Mouse (Mus musculus) macrophage (primary cell): ENCODE measurements around the gene Thbs2. TPM values are rescaled to one million over a fixed set of nuclear protein-coding genes. Genes with fewer than 3 reads are reported as not detected.

Experiments
- H3K27ac ChIP-seq: fragments of 350-480 bp; formaldehyde crosslinking; 2 replicates; pipeline ENCODE4 v1.9.0; 2021
- H3K36me3 ChIP-seq: fragments of 350-480 bp; formaldehyde crosslinking; 2 replicates; pipeline ENCODE4 v1.9.0; 2021; ENCODE audit errors: inconsistent target
- H3K4me3 ChIP-seq: fragments of 350-480 bp; formaldehyde crosslinking; 2 replicates; pipeline ENCODE4 v1.9.0; 2021; ENCODE audit errors: inconsistent target
- H3K79me2 ChIP-seq: fragments of 350-480 bp; formaldehyde crosslinking; 2 replicates; pipeline ENCODE4 v1.9.0; 2021; ENCODE audit errors: inconsistent target
- WGBS: methylation state at CpG from one replicate; pipeline ENCODE4 v1.1.7; 2026; ENCODE audit warnings: inconsistent platforms; ENCODE audit not compliant: missing documents; 5-methylcytosine and 5-hydroxymethylcytosine counted together
- polyA plus RNA-seq: library from polyadenylated mRNA; stranded (reverse); fragments of 250-400 nt; gene quantifications from 3 replicates; pipeline ENCODE4 v1.2.4, GENCODE M21; 2018; ENCODE audit warnings: inconsistent platforms

Gene Thbs2
- polyA plus RNA-seq, 1 experiment from 2014 or later, result not detected

DNA sequence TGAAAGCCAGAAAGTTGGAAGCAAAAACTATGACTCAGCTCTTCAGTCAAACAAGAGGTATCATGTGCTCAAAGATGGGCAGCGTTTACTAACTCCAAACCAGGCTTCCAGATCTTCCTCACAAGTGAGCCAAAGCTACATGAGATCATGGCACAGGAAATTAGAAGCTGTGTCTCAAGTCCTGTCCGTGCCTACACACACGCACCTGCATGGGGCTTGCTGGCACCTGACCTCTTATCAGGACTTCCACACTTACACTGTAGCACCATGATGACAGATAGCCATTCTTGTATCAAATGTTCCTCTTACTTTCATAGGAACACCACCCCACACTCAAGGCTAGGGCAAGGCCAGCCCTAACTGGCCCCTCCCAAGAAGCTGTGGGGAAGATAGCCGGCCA lies 12.0 kb upstream of the Thbs2 start:
- Histone ChIP-seq H3K79me2 (no peaks in the 10 kb centered on the region), H3K4me3 (no peak overlapping the region), H3K27ac (no peak overlapping the region), H3K36me3 (no peaks in the 10 kb centered on the region)
- 76% methylated on average over 4 of the region's 4 CpGs for WGBS

DNA sequence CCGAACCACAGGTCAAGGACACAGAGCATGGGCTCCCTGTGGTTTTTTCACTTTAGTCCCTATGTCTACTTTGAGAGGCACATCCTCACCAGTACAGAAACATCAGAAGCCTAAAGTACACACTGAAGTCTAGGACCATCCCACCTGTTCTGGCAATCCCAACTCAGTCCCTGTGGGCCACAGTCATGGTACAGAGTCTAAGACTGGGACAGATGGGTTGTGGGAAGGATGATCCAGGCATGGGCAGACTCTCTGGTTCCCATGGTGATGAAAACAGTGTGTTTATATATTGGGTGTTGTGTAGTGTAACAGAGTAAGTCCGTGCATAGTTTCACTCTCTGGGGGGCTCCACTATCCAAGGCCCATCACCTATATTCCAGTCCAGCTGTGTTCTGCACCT lies 11.4 kb upstream of the Thbs2 start:
- Histone ChIP-seq H3K27ac (no peak overlapping the region), H3K36me3 (no peaks in the 10 kb centered on the region), H3K4me3 (no peak overlapping the region), H3K79me2 (no peaks in the 10 kb centered on the region)
- WGBS, result 70% methylated on average over 2 of the region's 2 CpGs

DNA sequence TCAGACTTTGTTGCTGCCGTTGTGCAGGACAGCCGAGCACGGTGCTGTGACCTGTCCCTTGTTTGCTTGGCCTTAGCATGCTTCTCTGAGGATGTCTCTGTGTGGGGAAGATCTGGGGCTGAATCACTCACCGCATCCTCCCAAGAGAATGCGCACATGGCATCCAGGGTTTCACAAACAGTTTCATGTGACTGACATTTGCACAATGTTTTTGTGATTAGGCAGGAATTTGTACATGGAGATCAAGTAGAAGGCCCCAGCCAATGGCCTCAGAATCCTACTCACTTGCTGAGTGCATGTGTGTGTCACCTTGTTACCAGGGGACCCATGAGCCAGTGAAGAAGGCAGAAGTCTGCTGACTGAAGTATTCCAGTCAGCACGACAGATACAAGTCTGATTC lies 9.7 kb upstream of the Thbs2 start:
- H3K4me3 ChIP-seq, result no peak overlapping the region
- H3K79me2 ChIP-seq, result no peaks in the 10 kb centered on the region
- no peak overlapping the region for H3K27ac ChIP-seq
- WGBS, result 83% methylated on average over 6 of the region's 6 CpGs
- no peaks in the 10 kb centered on the region for H3K36me3 ChIP-seq

DNA sequence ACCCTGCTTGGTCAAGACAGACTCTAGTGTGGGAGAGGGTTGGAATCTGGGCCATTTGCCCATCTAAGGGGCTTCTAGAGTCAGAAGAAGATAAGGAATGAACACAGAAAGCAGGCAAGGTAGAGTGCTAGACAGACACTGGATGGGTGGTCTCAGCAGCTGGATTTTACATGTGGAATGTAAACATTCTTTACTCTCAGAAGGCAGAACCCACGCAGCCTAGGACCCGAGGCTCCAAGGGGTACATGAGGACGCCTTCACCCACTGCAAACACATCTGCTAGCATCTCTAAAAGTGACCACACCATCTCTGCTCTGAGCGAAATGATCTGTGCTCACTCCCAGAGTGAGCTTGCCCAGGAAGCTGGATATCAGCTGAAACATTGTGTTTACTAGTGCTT lies 9.2 kb upstream of the Thbs2 start:
- Histone ChIP-seq H3K36me3 (no peaks in the 10 kb centered on the region), H3K27ac (no peak overlapping the region), H3K4me3 (no peak overlapping the region), H3K79me2 (no peaks in the 10 kb centered on the region)
- 73% methylated on average over 4 of the region's 4 CpGs for WGBS

DNA sequence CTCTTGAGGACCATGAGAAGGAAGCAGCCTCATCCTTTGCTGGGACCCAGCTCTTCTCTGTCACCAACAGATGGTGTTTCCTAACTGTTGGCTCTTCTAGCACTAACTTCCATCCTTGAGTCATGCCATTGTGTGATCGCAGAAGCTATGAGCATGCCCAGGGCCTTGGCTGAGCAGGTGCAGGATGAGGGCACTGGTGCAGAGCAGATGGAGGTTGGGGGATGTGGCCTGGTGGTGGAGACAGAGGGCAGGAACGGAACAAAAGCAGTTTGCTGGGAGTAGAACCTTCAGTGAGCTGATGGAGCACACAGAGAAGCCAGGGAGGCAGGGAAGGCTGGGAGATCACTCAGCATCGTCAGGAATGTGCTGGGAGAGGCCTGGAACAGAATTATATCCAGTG lies 8.7 kb upstream of the Thbs2 start:
- WGBS, result 61% methylated on average over 3 of the region's 3 CpGs
- H3K4me3 ChIP-seq, result no peak overlapping the region
- H3K79me2 ChIP-seq, result no peaks in the 10 kb centered on the region
- no peak overlapping the region for H3K27ac ChIP-seq
- H3K36me3 ChIP-seq, result no peaks in the 10 kb centered on the region

DNA sequence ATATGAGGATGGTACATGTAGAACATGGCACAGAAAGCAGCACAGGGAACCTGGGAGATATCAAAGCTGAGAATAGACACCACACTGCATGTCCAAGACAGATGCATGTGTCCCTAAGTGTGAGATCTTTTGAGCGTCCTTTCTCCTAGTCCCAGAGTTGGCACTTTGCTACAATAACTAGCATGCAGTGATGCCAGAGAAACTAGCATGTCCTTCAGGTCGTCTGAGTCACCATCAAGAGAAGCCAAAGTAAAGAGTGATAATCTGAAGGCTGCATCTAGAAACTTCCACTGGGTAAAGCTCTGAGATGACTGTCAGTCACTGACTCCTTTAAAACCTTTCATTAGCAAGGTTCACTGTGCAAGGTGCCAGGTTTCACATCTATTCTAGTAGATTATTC lies 7.9 kb upstream of the Thbs2 start:
- Histone ChIP-seq H3K27ac (no peak overlapping the region), H3K4me3 (no peak overlapping the region), H3K79me2 (no peaks in the 10 kb centered on the region), H3K36me3 (no peaks in the 10 kb centered on the region)
- 62% methylated on average over 2 of the region's 2 CpGs for WGBS

DNA sequence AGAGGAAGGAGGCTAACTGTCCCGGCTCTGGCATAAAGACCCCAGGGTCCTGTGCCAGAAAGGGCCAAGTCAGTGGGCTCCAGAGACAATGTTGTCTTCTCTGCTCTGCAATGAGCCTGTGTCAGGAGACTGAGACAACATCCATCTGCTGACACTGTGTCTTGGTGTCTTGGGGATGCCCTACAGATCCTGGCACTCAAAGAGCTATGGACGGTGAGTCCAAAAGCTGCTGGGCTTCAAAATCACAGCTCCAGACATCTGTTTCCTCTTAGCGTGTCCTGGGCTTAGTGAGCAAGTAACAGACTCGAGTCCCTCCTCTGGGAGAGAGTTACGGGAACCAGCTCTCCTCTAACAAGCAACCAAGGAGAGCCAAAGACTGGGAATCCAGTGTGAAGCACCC lies 6.2 kb upstream of the Thbs2 start:
- Histone ChIP-seq H3K36me3 (no peaks in the 10 kb centered on the region), H3K27ac (no peak overlapping the region), H3K79me2 (no peaks in the 10 kb centered on the region), H3K4me3 (no peak overlapping the region)
- WGBS, result 83% methylated on average over 5 of the region's 5 CpGs

DNA sequence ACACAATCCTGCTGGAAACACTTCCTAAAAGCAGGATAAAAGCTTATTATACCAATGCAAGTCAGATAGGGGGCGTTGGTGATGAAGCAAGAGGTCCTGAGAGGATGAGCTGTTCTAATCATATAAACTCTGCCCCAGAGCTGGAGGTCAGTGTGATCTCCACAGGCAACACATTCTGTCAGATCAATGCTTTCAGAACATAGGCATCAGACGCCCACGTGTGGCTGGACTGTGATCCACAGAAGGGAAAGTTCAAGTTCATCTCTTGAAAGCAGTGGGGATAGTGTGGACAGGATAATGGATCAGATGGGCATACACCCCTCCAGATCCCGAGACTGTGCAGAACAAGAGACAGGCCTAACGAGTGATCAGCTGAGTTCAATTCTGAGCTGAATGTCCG lies 4.2 kb upstream of the Thbs2 start:
- no peak overlapping the region for H3K27ac ChIP-seq
- H3K4me3 ChIP-seq, result no peak overlapping the region
- no peaks in the 10 kb centered on the region for H3K36me3 ChIP-seq
- no peaks in the 10 kb centered on the region for H3K79me2 ChIP-seq
- 74% methylated on average over 6 of the region's 6 CpGs for WGBS

DNA sequence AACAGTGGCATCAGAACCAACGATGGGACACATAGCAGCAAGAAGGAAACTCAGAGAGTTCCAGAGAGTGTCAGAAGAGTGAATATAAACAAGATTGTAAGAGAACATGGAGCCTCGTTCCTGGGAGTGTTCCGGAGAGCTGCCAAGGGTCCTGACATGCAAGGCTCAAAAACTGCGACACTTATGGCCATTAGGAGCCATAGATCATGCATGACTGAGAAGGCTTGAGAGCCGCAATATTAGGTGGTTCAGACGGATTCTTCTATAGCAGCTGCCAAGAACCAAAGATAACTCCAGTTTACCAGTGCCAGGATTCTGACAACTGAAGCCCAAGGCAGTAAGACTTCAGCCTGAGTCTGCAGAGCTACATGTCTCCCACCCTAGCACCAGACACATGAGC lies 3.1 kb upstream of the Thbs2 start:
- Histone ChIP-seq H3K27ac (no peak overlapping the region), H3K36me3 (no peaks in the 10 kb centered on the region), H3K4me3 (no peak overlapping the region), H3K79me2 (no peaks in the 10 kb centered on the region)
- WGBS, result 90% methylated on average over 6 of the region's 6 CpGs

DNA sequence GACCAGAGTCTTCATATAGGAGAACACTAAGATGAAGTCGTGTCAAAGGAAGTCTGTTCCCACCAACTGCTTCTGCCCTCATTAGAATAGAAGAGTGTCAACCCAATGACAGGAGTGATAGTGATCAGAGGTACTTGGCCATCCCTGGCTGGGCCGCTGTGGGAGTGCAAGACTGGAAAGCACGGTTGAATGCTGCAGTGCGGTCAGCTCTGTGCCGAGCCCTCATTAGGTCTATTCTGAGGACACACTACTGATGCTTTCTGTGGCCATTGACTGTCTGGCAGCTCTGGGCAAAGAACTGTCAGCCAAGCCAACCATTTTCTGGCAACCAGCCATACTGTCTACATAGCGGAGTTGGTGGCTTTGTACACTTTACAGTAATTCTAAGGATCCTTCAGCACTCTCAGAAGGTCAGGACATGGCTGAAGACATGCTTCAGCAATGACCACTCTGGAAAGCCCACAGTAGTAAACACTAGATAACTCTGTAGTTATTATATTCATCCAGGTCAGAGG lies 2.3 kb upstream of the Thbs2 start:
- Histone ChIP-seq H3K79me2 (no peaks in the 10 kb centered on the region), H3K4me3 (no peak overlapping the region), H3K27ac (no peak overlapping the region), H3K36me3 (no peaks in the 10 kb centered on the region)
- WGBS, result 84% methylated on average over 6 of the region's 6 CpGs

DNA sequence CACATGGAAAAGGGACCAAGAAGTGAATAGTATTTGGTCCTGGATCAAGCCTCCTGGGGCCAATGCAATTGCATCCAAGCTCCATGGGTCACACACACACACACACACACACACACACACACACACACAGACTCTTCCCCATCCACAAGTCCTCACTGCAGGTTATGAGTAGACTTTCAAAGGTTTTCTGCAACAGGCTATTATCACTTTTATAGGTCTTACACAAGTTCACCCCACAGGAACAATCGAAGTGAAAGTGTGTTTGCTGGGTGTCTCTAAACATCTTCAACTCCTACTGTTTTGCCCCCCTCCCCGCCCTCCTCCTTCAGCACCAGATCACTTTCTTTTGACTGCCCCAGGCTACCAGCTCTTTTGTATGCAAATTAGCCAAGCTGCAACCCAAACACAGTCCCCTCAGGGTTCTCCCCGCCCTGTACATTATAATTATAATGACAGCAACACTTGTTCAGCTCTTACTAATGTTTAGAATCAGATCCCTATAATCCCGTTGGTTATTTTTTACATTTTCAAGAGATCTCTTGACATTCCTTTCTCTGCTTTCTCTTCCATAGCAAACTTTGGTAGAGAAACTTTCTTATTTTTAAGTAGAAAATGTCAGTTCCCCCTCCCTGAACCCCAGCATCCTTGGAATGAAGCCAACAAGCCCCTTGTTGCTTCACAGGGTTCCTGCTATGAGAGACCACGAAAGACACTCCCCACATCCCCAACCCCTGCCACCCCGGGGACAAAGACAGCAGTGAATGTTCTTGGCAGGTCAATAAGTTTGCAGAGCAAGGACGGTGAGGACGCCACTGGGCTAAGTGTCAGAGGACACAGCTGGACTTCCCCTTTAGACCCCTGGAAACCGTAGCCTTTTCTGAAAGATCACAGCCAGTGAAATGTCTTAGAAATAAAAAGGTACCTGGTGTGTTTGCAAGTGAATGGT lies 714 bp downstream of the Thbs2 start:
- 23% methylated on average over 9 of the region's 9 CpGs for WGBS
- Histone ChIP-seq H3K27ac (no peak overlapping the region), H3K4me3 (no peak overlapping the region), H3K79me2 (no peaks in the 10 kb centered on the region), H3K36me3 (no peaks in the 10 kb centered on the region)

DNA sequence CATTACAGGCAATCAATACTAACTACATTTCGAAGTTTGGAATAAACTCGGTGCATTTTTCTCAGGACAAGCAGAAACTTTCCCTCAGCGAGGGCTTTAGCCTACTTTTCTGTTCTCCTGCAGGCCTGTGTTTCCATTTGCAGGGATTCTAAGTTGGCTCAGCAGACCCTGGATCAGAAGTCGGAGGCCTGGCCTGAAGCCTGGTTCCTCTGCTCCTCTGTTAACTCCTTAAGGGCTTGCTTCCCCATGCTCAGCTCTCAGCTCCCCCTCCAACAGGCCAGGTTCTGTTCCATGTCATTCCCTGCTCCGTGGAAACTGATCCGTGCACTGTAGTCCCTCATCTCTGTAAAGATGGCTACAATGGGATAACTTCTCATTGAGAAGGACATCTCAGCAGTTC lies 2.1 kb downstream of the Thbs2 start:
- no peaks in the 10 kb centered on the region for H3K79me2 ChIP-seq
- 76% methylated on average over 6 of the region's 6 CpGs for WGBS
- H3K27ac ChIP-seq, result no peak overlapping the region
- no peaks in the 10 kb centered on the region for H3K36me3 ChIP-seq
- H3K4me3 ChIP-seq, result no peak overlapping the region

DNA sequence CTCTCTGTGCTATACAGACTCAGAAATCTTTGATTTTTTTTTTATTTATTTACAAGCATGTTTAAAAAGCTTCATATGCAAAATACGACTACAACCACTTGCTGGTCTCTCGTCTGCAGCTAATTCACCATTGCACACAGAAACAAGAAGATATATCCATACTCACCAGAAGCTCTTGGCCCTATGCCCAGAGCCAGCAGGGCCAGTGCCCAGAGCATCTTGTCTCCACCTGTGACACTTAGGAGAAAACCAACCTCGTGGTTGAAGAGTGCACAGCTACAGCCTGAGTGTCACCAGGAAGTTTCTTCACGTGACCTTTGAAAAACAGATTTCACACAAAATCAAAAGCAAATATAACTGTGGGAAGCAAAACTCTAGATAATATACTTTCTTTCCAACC lies 2.8 kb downstream of the Thbs2 start:
- Histone ChIP-seq H3K4me3 (no peak overlapping the region), H3K36me3 (no peaks in the 10 kb centered on the region), H3K27ac (no peak overlapping the region), H3K79me2 (no peaks in the 10 kb centered on the region)
- WGBS, result 65% methylated on average over 4 of the region's 4 CpGs

DNA sequence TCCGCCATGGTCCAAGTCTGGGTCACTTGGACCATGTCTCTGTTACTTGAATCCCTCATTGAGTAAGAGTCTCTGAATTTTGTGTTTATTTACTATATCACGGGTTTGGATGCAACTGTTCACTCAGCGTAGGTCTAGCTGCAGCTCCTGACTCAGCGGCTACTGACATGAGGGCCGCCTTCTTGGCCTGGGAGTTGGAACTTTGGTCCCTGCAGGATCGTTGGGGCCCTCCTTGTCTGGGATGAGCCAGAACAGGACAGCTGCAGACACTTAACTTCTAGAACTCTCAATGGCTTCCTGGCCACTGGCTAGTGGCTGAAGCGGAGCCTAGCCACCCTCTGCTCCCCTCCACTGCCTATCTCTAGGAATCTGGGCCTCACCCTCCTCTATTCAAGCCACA lies 11.2 kb downstream of the Thbs2 start:
- no peak overlapping the region for H3K4me3 ChIP-seq
- no peaks in the 10 kb centered on the region for H3K79me2 ChIP-seq
- no peaks in the 10 kb centered on the region for H3K36me3 ChIP-seq
- 85% methylated on average over 7 of the region's 7 CpGs for WGBS
- no peak overlapping the region for H3K27ac ChIP-seq

DNA sequence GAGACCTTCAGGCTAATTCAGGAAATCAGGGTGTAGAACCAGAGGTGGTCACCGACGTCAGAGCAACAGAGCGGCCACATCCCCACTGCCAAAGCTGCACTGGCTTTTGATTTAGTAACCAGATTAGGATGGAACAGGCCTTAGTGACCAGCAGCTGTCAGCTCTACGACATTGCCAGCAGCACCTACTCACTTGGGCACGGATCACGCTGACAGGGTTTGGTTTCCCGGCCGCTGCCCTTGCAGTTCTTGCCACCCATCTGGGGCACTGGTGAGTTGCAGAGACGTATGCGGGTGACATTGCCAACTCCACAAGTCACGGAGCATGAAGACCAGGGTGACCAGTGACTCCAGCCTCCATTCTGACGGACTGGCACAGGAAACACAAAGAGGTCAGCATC lies 13.0 kb downstream of the Thbs2 start:
- WGBS, result 85% methylated on average over 12 of the region's 12 CpGs
- H3K79me2 ChIP-seq, result no peaks in the 10 kb centered on the region
- H3K27ac ChIP-seq, result no peak overlapping the region
- no peaks in the 10 kb centered on the region for H3K36me3 ChIP-seq
- no peak overlapping the region for H3K4me3 ChIP-seq

DNA sequence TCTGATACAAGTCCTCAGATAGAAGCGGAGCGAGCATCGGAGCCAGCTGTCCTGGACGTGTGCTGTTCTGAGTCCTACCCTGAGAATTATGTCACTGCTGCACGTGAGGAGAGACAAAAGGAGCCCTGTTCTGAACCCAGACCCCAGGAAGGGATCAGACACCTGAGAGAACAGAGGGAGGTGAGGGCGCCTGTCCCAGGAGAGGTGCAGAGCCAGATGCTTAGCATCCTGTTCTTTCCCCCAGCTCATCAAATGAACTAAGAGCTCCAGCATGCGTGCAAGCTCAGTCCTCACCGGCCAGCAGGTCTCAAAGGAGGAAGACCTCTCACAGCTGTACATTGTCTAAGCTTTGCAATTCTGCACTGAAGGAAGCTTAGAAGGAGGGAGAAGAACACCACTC lies 16.8 kb downstream of the Thbs2 start:
- no peaks in the 10 kb centered on the region for H3K36me3 ChIP-seq
- WGBS, result 74% methylated on average over 8 of the region's 8 CpGs
- H3K4me3 ChIP-seq, result no peak overlapping the region
- no peak overlapping the region for H3K27ac ChIP-seq
- H3K79me2 ChIP-seq, result no peaks in the 10 kb centered on the region
